Mouse (Mus musculus) intestine, postnatal 0 days (tissue): ENCODE measurements around the gene Hopx. TPM values are rescaled to one million over a fixed set of nuclear protein-coding genes. Genes with fewer than 3 reads are reported as not detected.
A peak's percentile ranks its signal among the peaks of the same experiment; 100 is the strongest.

Source experiments
- ATAC-seq: fragments of 200-750 bp; cut with Nextera tagmentation; 2 replicates; pipeline ENCODE4 v1.8.0; 2017; ENCODE audit warnings: mild to moderate bottlenecking, moderate TSS enrichment, moderate library complexity
- H3K27ac ChIP-seq: fragments of 300-500 bp; sonication (generic); 2 replicates; pipeline ENCODE4 v1.5.1; 2014; ENCODE audit warnings: mild to moderate bottlenecking, low read depth, low read length, moderate library complexity
- H3K27me3 ChIP-seq: fragments of 300-500 bp; sonication (generic); replicated peaks from 2 replicates; pipeline ENCODE4 v1.6.1; 2014; ENCODE audit warnings: low read length, mixed read lengths; ENCODE audit not compliant: control insufficient read depth, insufficient read depth
- H3K36me3 ChIP-seq: fragments of 300-500 bp; sonication (generic); 2 replicates; pipeline ENCODE4 v1.6.1; 2014; ENCODE audit warnings: mild to moderate bottlenecking, moderate library complexity; ENCODE audit not compliant: control insufficient read depth, insufficient read depth
- H3K4me1 ChIP-seq: fragments of 300-500 bp; sonication (generic); replicated peaks from 2 replicates; pipeline ENCODE4 v1.6.1; 2014; ENCODE audit warnings: antibody characterized with exemption, low read length, mixed read lengths; ENCODE audit not compliant: control insufficient read depth, insufficient read depth
- H3K4me2 ChIP-seq: fragments of 300-500 bp; sonication (generic); replicated peaks from 2 replicates; pipeline ENCODE4 v1.6.1; 2014; ENCODE audit warnings: low read depth, mild to moderate bottlenecking, moderate library complexity
- H3K4me3 ChIP-seq: fragments of 300-500 bp; sonication (generic); 2 replicates; pipeline ENCODE4 v1.5.1; 2014; ENCODE audit warnings: low read depth, low read length
- H3K9ac ChIP-seq: fragments of 300-500 bp; sonication (generic); 2 replicates; pipeline ENCODE4 v1.6.1; 2014; ENCODE audit warnings: mild to moderate bottlenecking, low read depth, low read length
- H3K9me3 ChIP-seq: fragments of 300-500 bp; sonication (generic); 2 replicates; pipeline ENCODE4 v1.6.1; 2016; ENCODE audit warnings: mixed run types; ENCODE audit not compliant: control insufficient read depth
- CTCF ChIP-seq: sonication (generic); IDR thresholded peaks from 2 replicates; pipeline ENCODE4 v1.5.1; 2016; ENCODE audit warnings: low read depth, mild to moderate bottlenecking, control low read depth, antibody characterized with exemption, moderate library complexity
- WGBS: fragments of 180-500 bp; shearing (Covaris S2); extraction: QIAGEN DNeasy Blood & Tissue Kit; methylation state at CpG from one replicate; pipeline ENCODE4 v1.1.7; 2014; 5-methylcytosine and 5-hydroxymethylcytosine counted together
- polyA plus RNA-seq: library from polyadenylated mRNA; unstranded; fragments of >200 nt; fragmentation: Nextera tagmentation; extraction: Ambion mirVana; gene quantifications from 2 replicates; pipeline ENCODE4 v1.2.1, GENCODE M21; 2015

Gene Hopx
- polyA plus RNA-seq, 1 experiment from 2014 or later, result 10.5 TPM

DNA sequence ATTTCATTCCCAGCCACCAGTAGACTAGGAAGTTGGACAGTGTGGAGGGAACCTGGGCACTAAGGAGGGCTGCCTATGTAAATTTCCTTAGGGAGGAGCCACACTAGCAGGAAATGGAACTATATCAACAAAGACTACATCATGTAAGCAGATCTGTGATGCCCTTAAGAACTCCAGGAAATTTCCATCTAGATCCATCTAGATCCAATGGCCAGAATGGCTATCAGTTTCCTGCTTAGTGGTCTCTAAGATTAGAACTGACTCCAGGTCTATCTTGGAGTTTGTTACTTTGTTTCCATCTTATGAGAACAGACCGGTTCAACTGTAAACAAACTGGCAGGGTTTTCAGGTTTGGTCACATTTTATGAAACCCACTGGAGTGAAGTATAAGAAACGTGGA, 5.1 kb downstream of the Hopx start:
- Histone ChIP-seq H3K4me2 (0 out of 2 replicates have a peak overlapping the region, but pooled peaks have one; percentile 3), H3K27ac (no peak overlapping the region), H3K4me1 (no peaks in the 10 kb centered on the region), H3K27me3 (no peaks in the 10 kb centered on the region), H3K9ac (no peak overlapping the region), H3K36me3 (no peaks in the 10 kb centered on the region), H3K9me3 (no peaks in the 10 kb centered on the region), H3K4me3 (no peak overlapping the region)
- no peak for TF ChIP-seq CTCF
- 18% methylated on average over 2 of the region's 2 CpGs for WGBS
- ATAC-seq, result no peak

DNA sequence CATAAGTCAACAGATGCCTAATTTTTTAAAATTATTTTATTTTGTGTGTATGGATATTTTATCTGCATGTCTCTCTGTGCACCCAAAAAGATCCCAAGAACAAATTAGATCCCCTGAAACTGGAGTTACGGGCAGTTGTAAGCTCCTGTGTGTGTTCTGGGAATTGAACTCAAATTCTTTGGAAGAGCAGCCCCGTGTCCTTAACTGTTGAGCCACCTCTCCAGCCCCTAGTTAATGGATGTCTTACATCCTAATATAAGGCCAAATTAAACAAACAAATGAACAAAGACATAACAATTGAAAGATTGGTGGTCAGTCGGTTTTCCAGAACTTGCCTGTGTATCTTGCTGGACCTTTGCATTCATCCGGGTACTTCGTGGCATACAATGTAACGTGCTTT, 6.1 kb downstream of the Hopx start:
- no peaks in the 10 kb centered on the region for H3K27me3 ChIP-seq
- H3K9me3 ChIP-seq, result no peaks in the 10 kb centered on the region
- no peaks in the 10 kb centered on the region for H3K4me1 ChIP-seq
- no peaks in the 10 kb centered on the region for H3K36me3 ChIP-seq
- ATAC-seq, result no peak
- no peak overlapping the region for H3K9ac ChIP-seq
- no peak overlapping the region for H3K4me3 ChIP-seq
- 91% methylated on average over 6 of the region's 6 CpGs for WGBS
- TF ChIP-seq CTCF, result no peak
- no peak overlapping the region for H3K4me2 ChIP-seq
- H3K27ac ChIP-seq, result no peak overlapping the region

DNA sequence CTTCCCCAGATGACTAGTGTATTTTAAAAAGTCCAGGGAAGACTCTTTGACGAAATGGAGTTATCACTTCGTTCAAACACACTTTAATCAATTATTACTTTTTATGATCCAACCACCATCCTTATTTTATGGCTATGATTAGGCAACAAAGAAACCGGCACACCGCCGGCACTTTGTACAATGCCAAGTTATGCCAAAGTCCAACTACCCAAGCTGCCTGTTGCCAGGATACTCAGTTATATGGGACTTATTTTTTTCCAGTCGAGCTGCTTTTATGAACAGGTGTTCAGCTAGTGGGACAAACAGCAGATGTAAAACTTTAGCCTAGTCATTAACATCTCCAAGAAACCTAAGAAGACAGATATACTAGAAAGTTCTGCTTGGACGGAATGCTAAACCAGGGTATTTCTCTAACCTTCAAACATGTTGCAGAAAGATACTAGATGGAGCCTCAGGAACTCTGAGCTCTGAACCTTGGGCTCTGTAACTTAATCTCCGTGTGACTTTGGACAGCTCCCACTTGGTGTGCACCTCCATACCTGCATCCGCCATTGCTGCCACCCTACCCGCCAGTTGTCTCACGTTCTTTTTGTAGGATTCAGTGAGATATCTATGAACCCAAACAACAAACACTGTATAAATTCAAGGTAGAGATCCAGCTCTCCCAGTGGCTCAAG, 7.6 kb downstream of the Hopx start:
- no peaks in the 10 kb centered on the region for H3K36me3 ChIP-seq
- 0 out of 2 replicates have a peak, but pooled peaks cover 3% of the 10 kb centered on the region for H3K4me1 ChIP-seq
- peak overlapping the region; percentile 43 for H3K27ac ChIP-seq
- H3K27me3 ChIP-seq, result no peaks in the 10 kb centered on the region
- TF ChIP-seq CTCF, result no peak
- no peaks in the 10 kb centered on the region for H3K9me3 ChIP-seq
- ATAC-seq, result peak; percentile 93
- no peak overlapping the region for H3K4me3 ChIP-seq
- no peak overlapping the region for H3K4me2 ChIP-seq
- H3K9ac ChIP-seq, result no peak overlapping the region
- WGBS, result 38% methylated on average over 11 of the region's 11 CpGs

DNA sequence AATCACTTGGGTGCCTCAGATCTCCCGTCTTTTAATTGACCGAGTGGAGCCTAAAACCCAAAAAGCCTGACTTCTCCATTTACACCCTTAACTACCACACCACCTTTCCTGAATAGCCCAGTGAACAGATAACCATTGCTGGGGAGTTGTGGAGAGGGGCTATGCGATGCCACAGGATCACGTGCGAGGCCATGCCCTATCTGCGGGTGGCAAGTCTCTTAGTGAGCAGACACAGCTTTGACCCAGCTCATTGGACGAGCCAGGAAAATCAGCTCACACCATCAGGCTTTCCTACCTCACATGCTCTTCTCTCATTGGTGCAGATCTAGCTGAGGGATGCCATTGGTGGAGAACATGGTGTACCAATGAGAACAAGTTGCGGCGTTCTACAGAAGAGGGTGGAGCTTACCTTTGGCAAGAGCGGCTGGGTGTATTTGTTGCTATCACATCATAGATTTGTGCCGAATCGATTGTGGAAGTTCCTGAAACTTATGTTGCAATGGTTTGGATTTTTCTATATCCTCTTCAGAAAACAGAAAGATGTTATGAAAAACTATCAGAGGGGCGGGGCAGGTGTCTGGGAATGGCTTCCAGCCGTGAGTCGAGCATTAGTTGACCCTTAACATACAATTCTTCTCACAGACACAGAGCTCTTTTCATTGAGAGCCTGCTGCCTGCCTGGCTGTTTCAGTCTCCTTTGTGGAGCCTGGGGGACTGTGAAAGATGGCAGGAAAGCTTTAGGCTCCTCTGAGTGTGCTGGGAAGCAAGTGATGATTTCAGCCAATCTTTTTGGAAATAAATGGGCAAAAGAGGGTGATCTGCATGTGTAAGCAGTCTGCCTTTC, 12.2 kb downstream of the Hopx start:
- Histone ChIP-seq H3K27ac (no peak overlapping the region; the same call in 1 of the 2 replicates), H3K4me3 (no peak overlapping the region), H3K4me2 (no peak overlapping the region), H3K9me3 (no peaks in the 10 kb centered on the region), H3K4me1 (peaks cover 3% of the 10 kb centered on the region; the same call in 1 of the 2 replicates), H3K9ac (no peak overlapping the region), H3K27me3 (no peaks in the 10 kb centered on the region), H3K36me3 (no peaks in the 10 kb centered on the region)
- WGBS, result 80% methylated on average over 15 of the region's 15 CpGs
- no peak for TF ChIP-seq CTCF
- ATAC-seq, result no peak

DNA sequence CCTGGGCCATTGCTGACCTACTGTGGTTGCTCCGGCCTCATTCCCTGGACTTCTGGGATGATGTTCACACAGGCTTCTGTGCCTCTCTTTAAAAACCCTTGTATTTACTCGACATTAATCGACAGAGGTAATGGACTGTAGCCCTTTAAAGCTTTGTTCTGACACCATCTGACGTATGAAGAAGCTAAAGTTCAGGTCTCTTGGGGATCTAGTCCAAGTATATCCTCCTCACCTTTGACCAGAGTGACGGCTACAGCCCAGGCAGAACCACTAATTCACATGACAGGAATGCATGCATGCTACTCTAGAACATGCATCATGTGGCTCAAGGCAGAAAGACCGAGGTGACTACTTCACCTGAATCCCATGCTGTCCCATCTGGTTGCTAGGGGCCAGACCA, 14.2 kb downstream of the Hopx start:
- 79% methylated on average over 6 of the region's 6 CpGs for WGBS
- Histone ChIP-seq H3K4me1 (peaks cover 3% of the 10 kb centered on the region; the same call in 1 of the 2 replicates), H3K36me3 (no peaks in the 10 kb centered on the region), H3K9ac (no peak overlapping the region), H3K4me3 (no peak overlapping the region), H3K9me3 (no peaks in the 10 kb centered on the region), H3K27me3 (no peaks in the 10 kb centered on the region), H3K27ac (no peak overlapping the region), H3K4me2 (no peak overlapping the region)
- no peak for TF ChIP-seq CTCF
- ATAC-seq, result peak; percentile 30; the same call in 1 of the 2 replicates

DNA sequence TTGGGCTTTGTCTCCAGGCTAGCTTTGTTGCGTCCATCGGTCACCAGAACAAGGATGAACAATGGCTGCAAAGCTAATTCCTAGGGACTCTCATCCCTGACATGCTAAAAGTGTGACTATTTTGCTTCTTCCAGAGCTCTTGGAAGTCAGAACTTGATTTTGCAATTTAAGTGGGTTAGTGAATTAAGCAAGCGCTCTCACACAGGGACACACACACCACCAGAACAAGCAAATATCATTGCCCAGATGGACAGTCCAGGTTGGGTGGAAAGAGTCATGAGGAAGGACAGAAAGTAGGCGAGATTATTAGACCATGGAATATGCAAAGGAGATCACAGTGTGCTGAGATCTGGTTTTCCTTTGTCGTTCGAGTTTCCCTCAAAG, 14.9 kb downstream of the Hopx start:
- H3K36me3 ChIP-seq, result no peaks in the 10 kb centered on the region

More for the DNA sequence above, 14.9 kb downstream of the Hopx start:
- no peak for TF ChIP-seq CTCF
- Histone ChIP-seq H3K4me1 (peaks cover 3% of the 10 kb centered on the region; the same call in 1 of the 2 replicates), H3K4me2 (no peak overlapping the region), H3K9ac (no peak overlapping the region), H3K9me3 (no peaks in the 10 kb centered on the region), H3K4me3 (no peak overlapping the region), H3K27me3 (no peaks in the 10 kb centered on the region), H3K27ac (no peak overlapping the region)
- ATAC-seq, result no peak
- 83% methylated on average over 6 of the region's 6 CpGs for WGBS
